Mouse (Mus musculus) kidney, adult 9 months (tissue): ENCODE results near the gene 1700030K09Rik.

Source experiments
- DNase-seq: peaks from one replicate; pipeline ENCODE4 v3.0.0; 2022

1700030K09Rik gene

DNA sequence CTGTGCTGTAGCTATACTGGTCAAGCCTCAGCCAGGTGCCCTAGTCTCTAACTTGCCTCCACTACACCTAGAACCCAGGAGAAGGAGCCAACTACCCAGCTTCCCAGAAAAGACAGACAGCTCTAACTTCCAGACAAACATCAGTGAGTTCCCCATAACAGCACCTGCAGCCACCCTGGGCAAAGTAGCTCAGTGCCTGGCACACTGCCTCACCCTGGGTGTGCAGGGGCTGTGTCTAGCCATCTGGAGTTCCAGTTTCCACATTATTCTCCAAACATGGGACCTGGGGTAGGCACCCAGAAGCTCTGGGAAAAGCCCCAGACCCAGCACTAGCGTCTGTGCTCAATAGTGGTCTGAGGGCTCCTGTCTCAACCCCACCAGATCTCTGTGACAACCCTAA is 63.8 kb downstream of the 1700030K09Rik start:
- no peak for DNase-seq
